Mouse (Mus musculus) spleen, adult 2 months (tissue): ENCODE data around the gene Coch.

Experiments used
- CTCF ChIP-seq: fragments of 200-500 bp; IDR thresholded peaks from 2 replicates; pipeline ENCODE4 v1.5.1; 2011; ENCODE audit warnings: mild to moderate bottlenecking, inconsistent platforms; ENCODE audit not compliant: insufficient read depth, insufficient read length, insufficient replicate concordance; ENCODE audit errors: extremely low read depth
- POLR2A ChIP-seq: fragments of 200-500 bp; IDR thresholded peaks from 2 replicates; pipeline ENCODE4 v1.6.1; 2011; ENCODE audit warnings: low read depth, low read length, inconsistent platforms

DNA sequence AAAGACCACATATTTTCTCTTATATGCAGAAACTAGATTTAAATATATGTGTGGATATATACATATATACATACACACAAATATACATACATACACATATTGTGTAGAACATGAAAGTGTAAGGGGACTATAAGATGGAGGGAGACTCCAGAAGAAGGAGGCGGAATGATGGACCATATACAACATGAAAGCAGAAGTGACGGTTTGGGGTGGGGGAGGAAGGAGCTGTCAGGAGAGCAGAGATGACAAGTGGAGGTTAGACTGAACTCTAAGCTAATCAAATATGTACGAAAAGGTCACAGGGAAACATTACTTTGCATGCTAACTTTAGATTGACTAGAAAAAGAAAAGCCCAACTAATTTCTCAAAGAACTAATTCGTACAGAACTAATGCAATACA is 20.5 kb upstream of the Coch start:
- TF ChIP-seq CTCF (no peak), POLR2A (no peak)
